Mouse (Mus musculus): ENCODE measurements at regions not wholly inside any gene's neighbourhood (a gene's known extent, or its start where the extent isn't known, plus 50 kb on each side); places are given as distances from the start of the nearest gene placed in this dataset.

DNA sequence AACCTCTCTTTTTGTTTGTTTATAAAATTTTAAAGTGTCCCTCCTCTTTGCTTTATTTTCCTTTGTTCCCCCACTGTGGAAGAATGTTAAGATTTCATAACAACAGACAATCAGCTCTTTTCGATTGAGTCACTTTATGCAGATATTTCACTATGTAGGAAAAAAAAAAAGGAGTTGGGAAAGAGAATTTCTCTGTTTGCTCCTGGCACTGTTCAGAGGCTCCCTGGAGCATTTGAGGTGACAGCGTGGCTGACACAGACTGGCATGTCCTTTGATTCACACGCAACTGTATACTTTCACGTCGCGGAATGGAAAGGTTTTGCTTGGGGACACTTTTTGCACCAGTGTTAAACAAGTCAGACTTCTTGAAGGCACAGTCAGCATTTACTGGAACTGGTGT, 572.9 kb downstream of the Synb start:
- no peak for TF ChIP-seq POLR2A (IDR thresholded peaks at IDR 0.05; ENCODE audit: insufficient read depth, low read depth, low read length)
- TF ChIP-seq EP300 (IDR thresholded peaks at IDR 0.05; ENCODE audit: insufficient read depth, low read depth, low read length) = no peak
- no peak for TF ChIP-seq CTCF (IDR thresholded peaks at IDR 0.05)

Measured in heart, adult 2 months (tissue).